Mouse (Mus musculus) T-helper 2 cell (primary cell): ENCODE measurements around the gene Cox17.

Experiments used
- in situ Hi-C: fragments of 300-600 bp; cut with MboI, MseI; formaldehyde crosslinking; loops from one replicate; pipeline ENCODE4 v1.15.1; 2025; ENCODE audit warnings: high pct_unique_total_duplicates

Gene Cox17

DNA sequence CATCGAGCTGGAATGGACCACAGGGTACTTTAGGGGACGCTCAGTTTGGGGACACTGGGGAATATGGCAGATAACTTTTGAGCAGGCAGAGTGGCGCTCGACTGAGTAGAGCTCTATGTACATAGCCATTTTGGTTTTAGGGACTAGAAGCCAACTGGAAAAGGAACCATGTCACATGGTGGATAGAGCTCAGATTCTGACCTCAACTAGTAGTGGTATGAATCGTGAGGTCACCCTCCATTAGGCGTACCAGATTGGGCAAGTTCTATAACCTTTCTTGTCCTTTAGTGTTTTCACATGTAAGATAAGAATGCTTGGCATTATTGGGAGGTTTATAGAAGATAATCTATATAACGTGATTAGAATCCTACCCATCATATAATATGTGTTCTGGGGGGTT lies 43.5 kb downstream of the Cox17 start:
- in situ Hi-C loops = no loop called here

DNA sequence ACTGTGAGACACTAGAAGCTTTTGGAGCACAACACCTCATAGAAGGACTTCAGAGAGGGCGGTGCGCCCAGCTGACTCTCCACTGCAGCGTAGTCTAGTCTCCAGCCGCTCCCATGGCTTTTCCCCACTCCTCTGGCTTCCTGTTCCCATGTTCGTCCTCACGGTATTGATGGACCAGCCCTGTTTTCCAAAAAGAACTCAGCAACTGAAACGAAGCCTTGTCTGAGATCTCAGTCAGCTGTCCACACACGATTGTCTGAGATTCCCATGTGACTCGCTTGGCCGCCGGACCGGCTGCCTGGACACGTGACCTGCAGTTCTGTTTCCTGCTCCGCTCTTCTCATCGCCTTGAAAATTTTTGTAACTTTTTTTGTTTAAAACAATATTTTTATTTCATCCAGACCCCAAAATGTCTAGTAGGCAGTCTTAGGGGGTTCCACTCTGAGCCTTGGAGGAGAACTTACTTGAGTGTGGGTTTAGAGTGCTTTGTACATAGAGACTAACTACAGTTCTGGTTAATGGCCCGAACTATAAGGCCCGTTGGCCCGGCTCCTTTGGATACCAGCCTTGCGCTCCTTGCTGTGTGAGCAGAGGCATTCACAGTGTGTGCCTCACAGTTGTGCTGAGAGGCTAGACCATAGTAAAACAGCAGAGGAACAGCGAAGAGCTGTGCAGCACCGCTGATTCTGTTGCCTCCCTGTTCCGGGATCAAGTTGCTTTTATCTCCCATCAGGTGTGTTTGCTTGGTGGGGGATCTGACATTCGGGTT lies 45.5 kb downstream of the Cox17 start:
- in situ Hi-C loops = no loop called here

DNA sequence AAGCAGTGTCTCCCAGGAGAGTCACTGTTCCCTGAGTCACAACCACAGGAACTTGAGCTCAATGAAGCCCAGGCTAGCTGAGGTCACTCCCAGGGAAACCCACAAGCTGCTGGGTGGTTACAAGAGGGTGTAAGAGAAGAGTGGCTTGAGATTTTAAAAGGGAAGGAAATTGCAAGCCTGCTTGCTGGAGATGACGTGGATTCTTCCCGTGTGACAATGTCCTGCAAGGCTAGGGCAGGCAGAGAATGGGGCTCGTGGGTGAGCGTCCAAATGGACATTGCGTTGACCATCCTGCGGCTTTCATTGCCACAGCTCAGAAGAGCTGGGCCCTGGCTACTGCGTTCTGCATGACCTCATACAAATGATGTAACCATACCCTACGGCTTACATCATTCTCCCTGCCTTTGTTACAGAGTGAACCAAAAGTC lies 47.4 kb downstream of the Cox17 start:
- in situ Hi-C loops = no loop called here

DNA sequence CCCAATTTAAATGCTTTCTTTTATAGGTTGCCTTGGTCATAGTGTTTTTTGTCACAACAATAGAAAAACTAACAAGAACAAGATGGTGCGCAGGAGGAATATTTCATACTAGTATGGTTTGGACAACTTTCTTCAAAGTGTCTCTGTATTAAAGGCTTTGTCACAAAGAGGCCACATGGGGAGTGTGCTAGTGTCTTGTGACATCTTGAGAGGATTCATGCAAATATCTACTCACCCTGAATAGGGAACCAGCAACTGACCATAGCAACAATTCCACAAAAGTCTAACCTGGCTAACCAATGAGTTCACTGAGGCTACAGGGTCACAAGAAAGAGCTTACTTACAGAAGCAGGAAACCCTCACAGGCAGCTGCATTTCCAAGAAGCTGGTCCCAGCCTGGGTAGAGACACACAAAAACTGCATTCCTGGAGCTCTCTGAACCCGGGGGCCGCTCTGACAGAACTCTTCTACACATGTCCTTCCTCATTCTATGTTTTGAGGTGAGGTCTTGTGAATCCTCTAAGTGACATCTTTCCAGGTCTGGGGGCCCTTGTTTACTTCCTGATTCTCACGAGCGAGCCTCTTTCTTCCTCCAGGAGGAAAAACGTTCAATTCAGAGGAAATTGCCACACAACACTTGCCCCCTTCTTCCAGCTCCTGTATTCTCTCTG lies 48.4 kb downstream of the Cox17 start:
- in situ Hi-C loops = no loop called here

DNA sequence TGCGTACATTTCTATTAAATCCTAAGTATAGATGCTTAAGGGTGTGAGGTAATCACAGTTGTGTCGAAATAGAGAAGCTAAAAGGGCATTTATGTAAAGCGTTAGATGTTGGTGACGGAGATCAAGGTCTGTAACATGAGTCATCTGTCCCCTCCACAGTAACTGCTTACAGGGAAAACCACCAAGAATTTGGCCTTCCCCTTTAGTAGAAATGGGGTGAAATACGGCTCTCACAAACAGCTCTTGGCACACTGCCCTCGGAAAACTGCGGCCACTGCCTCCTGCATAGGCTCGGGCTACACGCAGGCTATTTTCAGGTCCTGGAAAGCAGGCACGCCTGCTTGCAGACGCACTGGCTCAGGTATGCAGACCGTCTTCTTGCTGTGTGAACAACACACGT lies 49.4 kb downstream of the Cox17 start:
- in situ Hi-C loops = no loop called here

DNA sequence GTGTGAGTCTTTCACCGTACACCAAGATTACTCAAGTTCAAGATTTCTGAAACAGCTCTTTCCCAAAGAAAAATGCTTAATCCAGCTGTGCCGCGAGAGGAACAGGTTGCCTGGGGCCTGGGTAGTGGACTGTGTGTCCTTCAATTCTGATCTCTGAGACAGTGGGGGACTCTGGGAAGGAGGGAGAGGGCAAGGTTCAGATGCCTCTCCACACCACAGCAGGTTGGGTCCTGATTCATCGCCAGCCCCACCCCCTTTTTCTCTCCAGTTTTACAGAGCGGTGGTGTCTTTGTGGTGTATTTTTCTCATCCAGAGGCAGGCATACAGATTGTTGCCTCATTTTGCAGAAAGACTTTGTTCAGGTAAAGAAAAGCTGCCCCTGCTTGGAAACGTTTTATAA lies 51.5 kb downstream of the Cox17 start:
- in situ Hi-C loops = no loop called here

DNA sequence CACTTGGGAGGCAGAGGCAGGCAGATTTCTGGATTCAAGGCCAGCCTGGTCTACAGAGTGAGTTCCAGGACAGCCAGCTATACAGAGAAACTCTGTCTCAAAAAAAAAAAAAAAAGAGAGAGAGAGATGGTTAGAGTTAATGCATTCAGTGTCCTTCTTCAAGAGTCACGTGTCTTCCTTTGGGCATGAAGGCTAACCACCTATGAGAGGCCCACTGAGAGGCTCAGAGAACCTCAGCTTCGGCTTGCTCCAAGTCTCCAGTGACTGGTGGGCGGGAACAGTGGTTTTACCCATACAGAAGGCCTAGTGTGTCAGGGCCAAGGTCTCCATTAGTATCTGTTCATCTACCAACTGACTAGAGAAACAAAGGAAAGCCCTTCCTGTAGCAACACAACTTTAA lies 52.3 kb downstream of the Cox17 start:
- in situ Hi-C loops = no loop called here

DNA sequence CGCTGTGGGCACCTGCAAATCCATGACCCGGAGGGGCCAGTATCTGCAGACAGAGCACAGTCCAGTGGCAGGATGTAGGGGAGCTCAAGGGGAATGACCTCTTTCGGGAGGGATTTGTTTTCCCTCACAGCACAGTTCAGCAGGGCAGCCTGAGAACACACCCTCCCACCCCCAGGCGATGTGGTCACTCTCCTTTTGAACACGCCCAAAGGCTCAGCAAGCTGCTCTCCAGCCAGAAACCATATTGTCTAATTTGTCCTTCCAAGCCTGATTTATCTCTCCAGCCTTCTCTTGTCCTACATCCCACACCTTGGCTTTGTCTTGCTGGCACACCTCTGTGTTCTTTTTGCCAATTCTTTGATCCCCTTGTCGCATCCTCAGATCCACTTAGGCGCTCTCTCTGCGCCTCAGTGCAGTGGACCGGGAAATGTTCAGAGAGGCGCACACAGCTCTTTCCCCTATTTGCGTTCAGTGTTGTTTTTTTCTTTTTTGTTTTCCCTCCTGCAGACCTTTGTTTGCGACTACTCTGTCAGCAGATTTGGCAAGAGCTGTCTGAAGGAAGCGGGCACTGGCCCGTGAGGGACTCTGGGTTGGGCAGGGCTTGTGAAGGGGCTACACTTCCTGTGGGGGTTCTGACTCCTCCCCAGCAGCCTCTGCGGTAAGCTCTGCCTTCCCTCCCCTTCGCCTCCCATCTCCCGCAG lies 52.9 kb downstream of the Cox17 start:
- in situ Hi-C loops = no loop called here

DNA sequence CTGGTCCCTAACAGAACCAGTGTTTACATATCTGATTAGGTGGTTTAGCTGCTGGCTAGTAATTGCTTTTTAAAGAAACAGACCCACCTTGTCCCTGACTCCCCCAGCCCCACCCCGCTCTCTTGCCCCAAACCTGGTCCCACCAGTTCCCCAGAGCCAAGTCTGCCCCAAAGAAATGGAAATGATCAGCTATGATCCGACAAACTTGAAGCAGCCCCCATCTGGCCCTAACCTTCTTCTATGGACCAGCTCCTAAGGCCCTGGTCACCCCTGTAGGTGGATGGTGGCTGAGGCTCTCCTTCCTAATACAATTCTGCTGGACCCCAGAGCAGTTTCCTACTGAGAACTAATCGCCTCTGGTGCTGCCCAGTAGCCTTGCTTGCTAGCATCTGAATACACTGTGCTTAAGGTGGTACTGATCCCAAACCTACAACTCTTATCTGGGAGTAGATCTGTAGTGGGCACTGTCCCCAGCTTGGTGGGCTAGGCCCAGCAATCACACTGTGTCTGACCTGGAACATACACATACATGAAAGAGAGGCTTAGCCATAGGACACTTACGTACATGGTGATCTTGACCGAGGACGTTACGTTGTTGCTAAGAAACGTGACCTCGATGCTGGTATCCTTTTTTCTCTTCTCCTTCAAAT lies 53.6 kb downstream of the Cox17 start:
- in situ Hi-C loops = no loop called here

DNA sequence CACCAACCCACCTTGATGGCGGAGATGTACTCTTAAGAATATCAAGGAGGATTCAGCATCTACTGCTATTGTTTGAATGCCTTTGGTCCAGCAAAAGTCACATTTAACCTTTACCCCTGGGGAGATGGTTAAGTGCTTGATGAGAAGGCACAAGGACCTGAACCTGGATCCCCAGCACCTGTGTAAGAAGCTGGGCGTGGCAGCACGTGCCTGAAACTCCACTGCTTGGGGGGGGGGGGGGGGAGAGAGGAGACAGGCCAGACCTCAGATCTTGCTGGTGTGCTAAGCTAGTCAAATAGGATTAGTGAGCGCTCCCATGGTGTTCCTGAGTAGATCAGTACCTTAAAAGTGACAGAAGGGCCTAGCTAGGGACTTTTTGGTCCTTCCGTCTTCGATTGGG lies 54.7 kb downstream of the Cox17 start:
- in situ Hi-C loops = no loop called here
